In genomic region chr14:97558289-97558688, GRCm38 (mm10) we compare ENCODE assay signal across 7 mouse cellular contexts.
"Had no signal": no experiment of that assay in that cellular context is flagged by ENCODE, and none has a peak within 500 bp of the region (broad histone marks: within the 10 kb centered on the region; RNA-seq: fewer than 3 reads in every experiment).

No protein-coding gene starts in this region.

- H3K27me3 ChIP-seq: limb, embryonic 15.5 days; liver, embryonic 12.5 days; midbrain, embryonic 13.5 days; stomach, embryonic 15.5 days had no signal

- DNase-seq: kidney, adult 11 months; left cerebral cortex, postnatal 4 days; right cerebral cortex, postnatal 14 days had no signal

- ATAC-seq: liver, embryonic 12.5 days; midbrain, embryonic 13.5 days had no signal

- H3K4me3 ChIP-seq: limb, embryonic 15.5 days; liver, embryonic 12.5 days; midbrain, embryonic 13.5 days; stomach, embryonic 15.5 days had no signal

- H3K9ac ChIP-seq: limb, embryonic 15.5 days; liver, embryonic 12.5 days; midbrain, embryonic 13.5 days; stomach, embryonic 15.5 days had no signal

- H3K36me3 ChIP-seq: limb, embryonic 15.5 days; liver, embryonic 12.5 days; midbrain, embryonic 13.5 days; stomach, embryonic 15.5 days had no signal

- H3K9me3 ChIP-seq: limb, embryonic 15.5 days; liver, embryonic 12.5 days; midbrain, embryonic 13.5 days; stomach, embryonic 15.5 days had no signal

- H3K4me1 ChIP-seq: limb, embryonic 15.5 days; liver, embryonic 12.5 days; stomach, embryonic 15.5 days had no signal

- H3K4me2 ChIP-seq: limb, embryonic 15.5 days; liver, embryonic 12.5 days; midbrain, embryonic 13.5 days; stomach, embryonic 15.5 days had no signal

- H3K27ac ChIP-seq: limb, embryonic 15.5 days; liver, embryonic 12.5 days; midbrain, embryonic 13.5 days; stomach, embryonic 15.5 days had no signal
